Mouse (Mus musculus) hindbrain, embryonic 10.5 days (tissue): ENCODE results near the gene Tmem158. TPM values are rescaled to one million over a fixed set of nuclear protein-coding genes. Genes with fewer than 3 reads are reported as not detected.

ENCODE experiments used
- DNase-seq: peaks from one replicate; pipeline ENCODE4 v3.0.0-alpha.2; 2017; ENCODE audit warnings: low spot score
- H3K27ac ChIP-seq: fragments of 300-500 bp; sonication (generic); 2 replicates; pipeline ENCODE4 v1.5.1; 2016; ENCODE audit warnings: mild to moderate bottlenecking, moderate library complexity
- H3K27me3 ChIP-seq: fragments of 300-500 bp; sonication (generic); 2 replicates; pipeline ENCODE4 v1.6.1; 2016; ENCODE audit warnings: mild to moderate bottlenecking; ENCODE audit not compliant: poor library complexity, insufficient read depth, severe bottlenecking
- H3K36me3 ChIP-seq: fragments of 300-500 bp; sonication (generic); 2 replicates; pipeline ENCODE4 v1.6.1; 2016; ENCODE audit warnings: mild to moderate bottlenecking, moderate library complexity
- H3K4me1 ChIP-seq: fragments of 300-500 bp; sonication (generic); replicated peaks from 2 replicates; pipeline ENCODE4 v1.6.1; 2016; ENCODE audit warnings: mild to moderate bottlenecking
- H3K4me3 ChIP-seq: fragments of 300-500 bp; sonication (generic); 2 replicates; pipeline ENCODE4 v1.5.1; 2016; ENCODE audit warnings: mild to moderate bottlenecking, moderate library complexity
- H3K9me3 ChIP-seq: fragments of 300-500 bp; sonication (generic); 2 replicates; pipeline ENCODE4 v1.6.1; 2016; ENCODE audit warnings: mild to moderate bottlenecking, moderate library complexity
- WGBS: fragments of 180-500 bp; shearing (Covaris S2); methylation state at CpG from one replicate; pipeline ENCODE4 v1.1.7; 2016; 5-methylcytosine and 5-hydroxymethylcytosine counted together
- polyA plus RNA-seq: library from polyadenylated mRNA; unstranded; fragments of >200 nt; fragmentation: Nextera tagmentation; extraction: Ambion mirVana; gene quantifications from 2 replicates; pipeline ENCODE4 v1.2.1, GENCODE M21; 2016

The Tmem158 gene
- polyA plus RNA-seq = 4.4 and 6.3 TPM in 2 replicates

GRCm38 (mm10) chr9:123260611-123261021 lies at the start of gene Tmem158:
Tmem158 (minus strand) TSS chr9:123260764.
- Histone ChIP-seq H3K27ac (peak within 1 kb of the TSS; percentile 86), H3K4me3 (peak within 1 kb of the TSS; percentile 74), H3K9me3 (no peaks in the 10 kb centered on the region), H3K4me1 (peaks cover 19% of the 10 kb centered on the region), H3K36me3 (no peaks in the 10 kb centered on the region), H3K27me3 (peaks cover 46% of the 10 kb centered on the region)
- under 1% methylated on average over 40 of the region's 40 CpGs for WGBS
- peak; percentile 90 for DNase-seq

DNA sequence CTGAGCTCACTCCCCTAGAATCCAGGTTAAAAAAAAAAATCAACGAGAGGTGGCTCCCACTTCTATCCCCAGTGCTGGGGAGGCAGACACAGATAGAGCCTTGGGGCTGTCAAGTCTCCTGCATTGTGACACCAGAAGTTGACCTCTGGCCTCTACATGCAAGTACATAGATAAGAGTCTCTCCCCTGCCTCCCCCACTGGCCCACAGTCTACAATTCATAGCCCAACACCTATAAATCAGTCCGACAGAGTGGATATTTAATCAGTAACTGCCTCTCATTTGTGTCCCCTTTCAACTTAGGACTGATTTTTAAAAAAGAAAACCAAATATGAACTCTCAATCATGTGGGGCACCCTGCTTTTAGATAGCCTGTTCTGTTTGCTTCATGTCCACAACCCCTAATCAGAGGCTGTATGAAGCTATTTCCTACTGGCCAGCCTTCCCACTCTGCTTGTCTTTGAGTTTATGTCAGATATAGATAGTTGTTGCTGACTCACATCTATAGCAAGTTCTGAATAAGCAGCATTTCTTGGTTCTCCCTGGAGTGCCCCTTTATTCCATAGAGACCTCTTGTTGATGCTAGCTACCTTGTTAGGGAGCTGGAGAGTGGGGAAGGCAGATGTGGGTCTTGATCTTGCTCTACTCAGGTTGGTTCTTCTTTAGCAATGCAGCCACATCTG lies 49.3 kb upstream of the Tmem158 start:
- no peak for DNase-seq
- WGBS = 87% methylated on average over 2 of the region's 2 CpGs
- no peak overlapping the region for H3K4me3 ChIP-seq
- no peaks in the 10 kb centered on the region for H3K4me1 ChIP-seq
- H3K27ac ChIP-seq = no peak overlapping the region
- H3K27me3 ChIP-seq = no peaks in the 10 kb centered on the region
- no peaks in the 10 kb centered on the region for H3K36me3 ChIP-seq
- H3K9me3 ChIP-seq = no peaks in the 10 kb centered on the region

DNA sequence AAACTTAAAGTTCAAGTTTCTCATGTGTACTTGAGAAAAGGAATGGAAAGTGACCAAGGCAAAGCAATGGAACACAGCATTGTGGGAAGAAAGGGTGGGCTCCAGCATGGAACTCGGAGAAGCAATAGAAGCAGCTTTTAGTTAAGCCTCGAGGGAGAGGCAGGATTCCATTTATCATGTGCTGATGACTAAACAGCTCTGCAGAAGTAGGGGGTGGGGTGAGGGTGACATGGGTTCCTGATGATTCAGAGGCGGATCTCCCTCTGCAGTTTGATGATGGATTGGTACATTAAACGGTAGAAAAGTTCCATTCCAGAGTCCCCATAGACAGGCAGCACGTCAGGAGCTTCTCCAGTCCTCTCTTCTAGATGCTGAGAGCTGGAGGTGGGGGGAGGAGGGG lies 48.5 kb upstream of the Tmem158 start:
- 72% methylated on average over 5 of the region's 5 CpGs for WGBS
- no peaks in the 10 kb centered on the region for H3K27me3 ChIP-seq
- no peaks in the 10 kb centered on the region for H3K4me1 ChIP-seq
- H3K9me3 ChIP-seq = no peaks in the 10 kb centered on the region
- no peak overlapping the region for H3K4me3 ChIP-seq
- no peak for DNase-seq
- H3K36me3 ChIP-seq = no peaks in the 10 kb centered on the region
- no peak overlapping the region for H3K27ac ChIP-seq

GRCm38 (mm10) chr9:123304917-123305316 lies 44.4 kb upstream of the Tmem158 start:
- Histone ChIP-seq H3K27ac (no peak overlapping the region), H3K4me3 (no peak overlapping the region), H3K36me3 (no peaks in the 10 kb centered on the region), H3K9me3 (no peaks in the 10 kb centered on the region), H3K27me3 (no peaks in the 10 kb centered on the region), H3K4me1 (no peaks in the 10 kb centered on the region)
- no peak for DNase-seq
- 89% methylated on average over 8 of the region's 8 CpGs for WGBS

- no peaks in the 10 kb centered on the region for H3K9me3 ChIP-seq
- 90% methylated on average over 7 of the region's 7 CpGs for WGBS
- H3K27ac ChIP-seq = no peak overlapping the region
- H3K36me3 ChIP-seq = no peaks in the 10 kb centered on the region
- no peak for DNase-seq
- no peak overlapping the region for H3K4me3 ChIP-seq
- H3K27me3 ChIP-seq = no peaks in the 10 kb centered on the region
- H3K4me1 ChIP-seq = no peaks in the 10 kb centered on the region
Observed at GRCm38 (mm10) chr9:123303952-123304351, 43.4 kb upstream of the Tmem158 start.

DNA sequence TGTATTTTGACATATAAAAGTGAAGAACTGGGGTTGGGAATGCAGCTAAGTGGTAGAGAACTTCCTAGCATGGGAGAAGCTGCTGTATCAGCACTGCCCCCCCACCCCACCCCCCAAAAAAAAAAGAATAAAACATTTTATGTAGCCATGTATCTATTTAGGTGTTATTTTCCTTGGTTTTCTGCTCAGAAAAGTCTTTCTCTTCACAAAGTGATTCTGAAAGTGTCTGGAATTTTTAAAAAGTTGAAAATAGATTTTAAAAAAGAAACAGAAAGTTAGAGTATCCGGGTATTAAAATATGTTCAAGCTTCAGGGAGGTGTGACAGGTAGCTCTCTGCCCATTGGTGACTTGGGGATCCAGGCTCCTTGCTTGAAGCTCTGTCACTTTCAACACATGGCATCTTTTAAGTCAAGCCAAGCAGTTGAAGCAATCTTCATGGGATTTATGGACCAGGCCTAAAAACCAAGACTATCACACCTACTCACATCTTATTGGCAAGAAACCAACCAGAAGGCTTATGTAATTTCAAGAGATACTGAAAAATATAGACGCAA lies 42.3 kb upstream of the Tmem158 start:
- H3K36me3 ChIP-seq = no peaks in the 10 kb centered on the region
- 93% methylated on average over 2 of the region's 2 CpGs for WGBS

GRCm38 (mm10) chr9:123297862-123298261 lies 37.3 kb upstream of the Tmem158 start:
- WGBS = 88% methylated on average over 7 of the region's 7 CpGs
- H3K4me3 ChIP-seq = no peak overlapping the region
- no peaks in the 10 kb centered on the region for H3K4me1 ChIP-seq
- H3K27me3 ChIP-seq = no peaks in the 10 kb centered on the region
- no peaks in the 10 kb centered on the region for H3K9me3 ChIP-seq
- no peaks in the 10 kb centered on the region for H3K36me3 ChIP-seq
- no peak for DNase-seq
- no peak overlapping the region for H3K27ac ChIP-seq

More for the DNA sequence above, 42.3 kb upstream of the Tmem158 start:
- Histone ChIP-seq H3K27ac (no peak overlapping the region), H3K4me1 (no peaks in the 10 kb centered on the region), H3K4me3 (no peak overlapping the region), H3K9me3 (no peaks in the 10 kb centered on the region), H3K27me3 (no peaks in the 10 kb centered on the region)
- no peak for DNase-seq

- no peaks in the 10 kb centered on the region for H3K27me3 ChIP-seq
- H3K36me3 ChIP-seq = no peaks in the 10 kb centered on the region
- no peak overlapping the region for H3K4me3 ChIP-seq
- no peaks in the 10 kb centered on the region for H3K9me3 ChIP-seq
- no peak overlapping the region for H3K27ac ChIP-seq
- H3K4me1 ChIP-seq = no peaks in the 10 kb centered on the region
- DNase-seq = no peak
Observed at GRCm38 (mm10) chr9:123296229-123296628, 35.7 kb upstream of the Tmem158 start.

DNA sequence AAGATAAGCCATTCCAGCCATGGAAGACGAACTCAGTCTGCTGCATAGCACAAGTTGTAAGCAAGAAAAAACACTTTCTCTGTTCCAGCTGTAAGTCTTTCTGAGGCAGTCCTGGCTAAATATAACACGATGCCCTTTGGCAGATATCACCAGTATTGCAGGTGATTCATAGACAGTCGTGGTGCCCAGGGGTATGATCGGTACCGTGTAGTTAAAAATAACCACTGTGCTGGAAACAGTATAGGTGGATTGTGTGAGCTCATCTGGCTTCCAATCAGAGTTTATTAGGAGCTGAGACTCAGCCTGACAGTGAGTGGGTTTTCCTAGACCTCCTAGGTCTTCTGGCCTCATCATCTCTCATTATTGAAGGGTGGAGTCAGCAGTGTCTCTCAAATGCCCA lies 34.0 kb upstream of the Tmem158 start:
- Histone ChIP-seq H3K36me3 (no peaks in the 10 kb centered on the region), H3K27me3 (no peaks in the 10 kb centered on the region), H3K4me1 (no peaks in the 10 kb centered on the region), H3K9me3 (no peaks in the 10 kb centered on the region), H3K27ac (no peak overlapping the region), H3K4me3 (no peak overlapping the region)
- no peak for DNase-seq
- 90% methylated on average over 5 of the region's 5 CpGs for WGBS

GRCm38 (mm10) chr9:123288378-123288777 lies 27.8 kb upstream of the Tmem158 start:
- no peaks in the 10 kb centered on the region for H3K9me3 ChIP-seq
- H3K4me1 ChIP-seq = no peaks in the 10 kb centered on the region
- H3K36me3 ChIP-seq = no peaks in the 10 kb centered on the region
- H3K4me3 ChIP-seq = no peak overlapping the region
- no peak overlapping the region for H3K27ac ChIP-seq
- 68% methylated on average over 3 of the region's 3 CpGs for WGBS
- H3K27me3 ChIP-seq = no peaks in the 10 kb centered on the region
- no peak for DNase-seq

- Histone ChIP-seq H3K4me1 (no peaks in the 10 kb centered on the region), H3K27me3 (no peaks in the 10 kb centered on the region), H3K9me3 (no peaks in the 10 kb centered on the region), H3K4me3 (no peak overlapping the region), H3K36me3 (no peaks in the 10 kb centered on the region), H3K27ac (no peak overlapping the region)
- DNase-seq = no peak
- WGBS = 44% methylated on average over 4 of the region's 4 CpGs
Observed at GRCm38 (mm10) chr9:123285623-123286022, 25.1 kb upstream of the Tmem158 start.

GRCm38 (mm10) chr9:123280775-123281174 lies 20.2 kb upstream of the Tmem158 start:
- no peak overlapping the region for H3K4me3 ChIP-seq
- H3K36me3 ChIP-seq = no peaks in the 10 kb centered on the region
- H3K9me3 ChIP-seq = no peaks in the 10 kb centered on the region
- H3K27me3 ChIP-seq = no peaks in the 10 kb centered on the region
- H3K27ac ChIP-seq = no peak overlapping the region
- no peaks in the 10 kb centered on the region for H3K4me1 ChIP-seq
- DNase-seq = no peak

DNA sequence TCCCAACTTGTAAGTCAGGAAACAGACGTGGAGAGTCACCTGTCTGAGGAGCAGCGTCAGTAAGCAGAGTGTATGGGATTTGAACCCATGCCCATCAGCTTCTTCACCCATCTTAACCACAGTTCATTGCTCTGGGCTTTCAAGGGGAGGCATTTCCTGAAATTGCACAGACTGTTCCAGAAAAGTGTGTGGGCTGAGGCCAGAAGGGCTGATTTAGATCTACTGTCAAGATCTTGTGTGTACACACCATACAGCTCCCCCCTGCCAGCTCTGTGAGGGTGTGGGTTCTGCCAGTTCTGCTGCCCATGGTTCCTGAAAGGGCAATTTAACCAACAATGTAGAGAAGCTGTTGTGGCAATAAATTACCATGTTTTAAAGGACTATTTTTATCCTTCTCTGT lies 17.4 kb upstream of the Tmem158 start:
- no peak for DNase-seq
- Histone ChIP-seq H3K9me3 (no peaks in the 10 kb centered on the region), H3K36me3 (no peaks in the 10 kb centered on the region), H3K27ac (no peak overlapping the region), H3K27me3 (no peaks in the 10 kb centered on the region), H3K4me3 (no peak overlapping the region), H3K4me1 (no peaks in the 10 kb centered on the region)
- WGBS = 82% methylated on average over 2 of the region's 2 CpGs

GRCm38 (mm10) chr9:123275373-123275772 lies 14.8 kb upstream of the Tmem158 start:
- Histone ChIP-seq H3K4me3 (no peak overlapping the region), H3K36me3 (no peaks in the 10 kb centered on the region), H3K27ac (no peak overlapping the region), H3K9me3 (no peaks in the 10 kb centered on the region), H3K4me1 (no peaks in the 10 kb centered on the region), H3K27me3 (no peaks in the 10 kb centered on the region)
- DNase-seq = no peak
- 89% methylated on average over 2 of the region's 2 CpGs for WGBS
